35 mouse cellular contexts compared by ENCODE assay signal in the genomic region with DNA sequence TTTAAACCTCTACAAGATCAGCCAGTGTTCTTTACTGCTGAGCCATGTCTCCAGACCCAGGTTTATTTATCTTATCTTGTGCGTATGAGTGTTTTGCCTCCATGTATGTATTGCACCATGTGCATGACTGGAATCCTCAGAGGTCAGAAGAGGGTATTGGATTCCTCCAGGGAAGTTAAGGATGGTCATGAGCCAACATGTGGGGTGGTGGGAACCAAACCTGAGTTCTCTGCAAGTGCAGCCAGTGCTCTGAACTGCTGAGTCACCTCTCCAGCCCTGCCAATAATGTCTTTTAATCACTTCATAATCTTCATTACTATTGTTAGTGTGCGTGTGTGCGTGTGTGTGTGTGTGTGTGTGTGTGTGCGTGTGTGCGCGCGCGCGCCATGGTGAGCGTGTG. TPM values are rescaled to one million over a fixed set of nuclear protein-coding genes. Genes with fewer than 3 reads are reported as not detected.
DNase-seq lines count a peak whose midpoint lies in the region; ATAC-seq and TF ChIP-seq lines count a peak whose summit lies in the region.
"Had no signal": no experiment of that assay in that cellular context is flagged by ENCODE, and none has a peak within 500 bp of the region (broad histone marks: within the 10 kb centered on the region; RNA-seq: fewer than 3 reads in every experiment).

No protein-coding gene starts in this region.

- TF ChIP-seq CTCF in MEL (IDR thresholded peaks at IDR 0.05 in 2 of 3, conservative IDR thresholded peaks at IDR 0.05 in 1 of 3; ENCODE audit: control insufficient read depth in 1 of 3, insufficient read depth in 1 of 3, low read depth in 2 of 3, low read length in 3 of 3, poor library complexity in 1 of 3, severe bottlenecking in 1 of 3): no peak

- no peak for TF ChIP-seq POLR2A in MEL (IDR thresholded peaks at IDR 0.05; ENCODE audit: control insufficient read depth in 1 of 2, insufficient read depth in 1 of 2, low read depth in 1 of 2, low read length in 2 of 2, poor library complexity in 1 of 2)

- no peak for TF ChIP-seq EP300 in MEL (IDR thresholded peaks at IDR 0.05; ENCODE audit: low read depth in 1 of 2, low read length in 2 of 2)

- H3K9ac ChIP-seq in MEL (ENCODE audit: control insufficient read depth, low read depth, low read length, poor library complexity, severe bottlenecking): peak overlapping the region; percentile 0; the same call in 1 of the 2 replicates
- no peak overlapping the region for H3K9ac ChIP-seq in intestine, embryonic 15.5 days
- H3K9ac ChIP-seq: embryonic facial prominence, embryonic 13.5 days; forebrain, embryonic 13.5 days; heart, embryonic 13.5 days; midbrain, embryonic 12.5 days; neural tube, embryonic 12.5 days had no signal

- DNase-seq in 3T3-L1 (ENCODE audit: low read depth, low spot score): peak; percentile 34
- peak; percentile 31 for DNase-seq in 416B (ENCODE audit: low read depth)
- peak; percentile 72 for DNase-seq in MEL (ENCODE audit: low read depth, low spot score)
- no peak for DNase-seq in right cerebral cortex, postnatal 25 days
- no peak for DNase-seq in hindbrain, embryonic 10.5 days (ENCODE audit: low spot score)
- DNase-seq in layer of hippocampus, adult 8-10 months (ENCODE audit: low spot score in 2 of 2): no peak
- no peak for DNase-seq in urinary bladder, postnatal 25 days (ENCODE audit: low spot score)
- DNase-seq: adrenal gland, postnatal 25 days; cerebellum, adult 18-20 months; cerebellum, postnatal 10 days; gastrocnemius, postnatal 25 days; heart, adult 2 months; heart, postnatal 10 days; kidney, adult 18-20 months; kidney, postnatal 36 days; layer of hippocampus, postnatal 36 days; liver; lung, adult 18-20 months; lung, postnatal 4 days; right cerebral cortex, adult 18-20 months; right cerebral cortex, postnatal 4 days had no signal

- no peak for TF ChIP-seq RAD21 in MEL (IDR thresholded peaks at IDR 0.05; ENCODE audit: low read depth, low read length)

- H3K79me2 ChIP-seq in MEL (ENCODE audit: control insufficient read depth, insufficient read depth, low read length, poor library complexity): peaks cover 1% of the 10 kb centered on the region

- peaks cover 0 to 24% of the 10 kb centered on the region in 2 experiments; a peak in 2 of 4 replicates for H3K36me3 ChIP-seq in MEL (ENCODE audit: control insufficient read depth in 1 of 2, insufficient read depth in 2 of 2, low read length in 2 of 2)
- no peaks in the 10 kb centered on the region for H3K36me3 ChIP-seq in intestine, embryonic 15.5 days
- H3K36me3 ChIP-seq in hindbrain, embryonic 10.5 days: peaks cover 6% of the 10 kb centered on the region
- H3K36me3 ChIP-seq: midbrain, embryonic 12.5 days had no signal

- no peaks in the 10 kb centered on the region for H3K9me3 ChIP-seq in MEL (replicated peaks; ENCODE audit: insufficient read depth, low read length)
- no peaks in the 10 kb centered on the region for H3K9me3 ChIP-seq in intestine, embryonic 15.5 days
- no peaks in the 10 kb centered on the region for H3K9me3 ChIP-seq in hindbrain, embryonic 10.5 days
- H3K9me3 ChIP-seq: embryonic facial prominence, embryonic 13.5 days; forebrain, embryonic 13.5 days; heart, embryonic 13.5 days; megakaryocyte, embryonic 14.5 days; midbrain, embryonic 12.5 days; neural tube, embryonic 12.5 days had no signal

- peak overlapping the region in 1 of 2 experiments; percentile 1; a peak in 2 of 4 replicates for H3K4me3 ChIP-seq in MEL (ENCODE audit: control insufficient read depth in 1 of 2, insufficient read depth in 1 of 2, low read depth in 2 of 2, low read length in 2 of 2)
- no peak overlapping the region for H3K4me3 ChIP-seq in intestine, embryonic 15.5 days (replicated peaks)
- no peak overlapping the region for H3K4me3 ChIP-seq in hindbrain, embryonic 10.5 days
- H3K4me3 ChIP-seq: embryonic facial prominence, embryonic 13.5 days; erythroblast, embryonic 14.5 days; forebrain, embryonic 13.5 days; heart, adult 2 months; heart, embryonic 13.5 days; layer of hippocampus, adult 2 months; megakaryocyte, embryonic 14.5 days; midbrain, embryonic 12.5 days; myocyte; neural tube, embryonic 12.5 days had no signal

- no peak for ATAC-seq in intestine, embryonic 15.5 days
- ATAC-seq: forebrain, embryonic 13.5 days; hindbrain, postnatal 0 days; lung, postnatal 0 days; Patski had no signal

- H3K27ac ChIP-seq in MEL (ENCODE audit: control insufficient read depth, low read depth, low read length): peak overlapping the region; percentile 18; the same call in 1 of the 2 replicates
- H3K27ac ChIP-seq in intestine, embryonic 15.5 days: 0 out of 2 replicates have a peak overlapping the region, but pooled peaks have one; percentile 3
- H3K27ac ChIP-seq in hindbrain, embryonic 10.5 days: no peak overlapping the region
- H3K27ac ChIP-seq: embryonic facial prominence, embryonic 13.5 days; forebrain, embryonic 13.5 days; heart, adult 2 months; heart, embryonic 13.5 days; hindbrain, postnatal 0 days; layer of hippocampus, adult 2 months; midbrain, embryonic 12.5 days; neural tube, embryonic 12.5 days had no signal

- peaks cover 17 to 29% of the 10 kb centered on the region in 2 experiments for H3K4me1 ChIP-seq in MEL (ENCODE audit: control insufficient read depth in 1 of 2, insufficient read depth in 2 of 2, low read length in 2 of 2)
- no peaks in the 10 kb centered on the region; the same call in 1 of the 2 replicates for H3K4me1 ChIP-seq in intestine, embryonic 15.5 days (replicated peaks)
- H3K4me1 ChIP-seq in hindbrain, embryonic 10.5 days (replicated peaks): peaks cover 19% of the 10 kb centered on the region

- H3K4me2 ChIP-seq in intestine, embryonic 15.5 days (replicated peaks): no peak overlapping the region
- H3K4me2 ChIP-seq: embryonic facial prominence, embryonic 13.5 days; forebrain, embryonic 13.5 days; heart, embryonic 13.5 days; midbrain, embryonic 12.5 days; neural tube, embryonic 12.5 days had no signal

- 84% methylated on average over 10 of the region's 10 CpGs for WGBS in intestine, embryonic 15.5 days
- 94% methylated on average over 10 of the region's 10 CpGs for WGBS in hindbrain, embryonic 10.5 days

- no peaks in the 10 kb centered on the region for H3K27me3 ChIP-seq in MEL (ENCODE audit: control insufficient read depth in 1 of 2, insufficient read depth in 2 of 2, low read length in 2 of 2)
- no peaks in the 10 kb centered on the region for H3K27me3 ChIP-seq in intestine, embryonic 15.5 days (replicated peaks)
- no peaks in the 10 kb centered on the region for H3K27me3 ChIP-seq in hindbrain, embryonic 10.5 days (ENCODE audit: insufficient read depth, poor library complexity, severe bottlenecking)
- H3K27me3 ChIP-seq: embryonic facial prominence, embryonic 13.5 days; forebrain, embryonic 13.5 days; heart, embryonic 13.5 days; megakaryocyte, embryonic 14.5 days; midbrain, embryonic 12.5 days; neural tube, embryonic 12.5 days; Patski had no signal

TF ChIP-seq in MEL, 35 proteins besides CTCF, POLR2A, EP300 and RAD21 (continues in another document):
- TF ChIP-seq GATA1 (IDR thresholded peaks at IDR 0.05; ENCODE audit: low read depth, low read length) (peak; percentile 38), SMC3 (IDR thresholded peaks at IDR 0.05; ENCODE audit: low read depth, low read length) (no peak), ETS1 (IDR thresholded peaks at IDR 0.05; ENCODE audit: low read depth, low read length) (0 out of 2 replicates have a peak, but pooled peaks have one; percentile 39), ZMIZ1 (IDR thresholded peaks at IDR 0.05; ENCODE audit: low read depth, low read length) (no peak), ZNF384 (IDR thresholded peaks at IDR 0.05; ENCODE audit: low read depth, low read length) (no peak)

RNA-seq across cellular contexts. Expression of gene Ifi35, which starts 3.3 kb away (rescaled TPM):
- total RNA-seq in MEL (2012; rRNA removed): 37.5 and 64.4 TPM in 2 replicates
- polyA plus RNA-seq in MEL (2012; ENCODE audit: insufficient read depth in 1 of 2, insufficient read length in 2 of 2, low read depth in 1 of 2, low replicate concordance in 2 of 2, missing spikeins in 1 of 2): 100 to 1,000 TPM in 1 of 2 experiments, 10 to 100 TPM in 1; 35.5 to 146 TPM
- 23.9 and 24.5 TPM in 2 replicates for polyA plus RNA-seq in intestine, embryonic 15.5 days (2015; fragmentation: Nextera tagmentation; extraction: Ambion mirVana)
- 3.5 and 3.6 TPM in 2 replicates for polyA plus RNA-seq in hindbrain, embryonic 10.5 days (2016; fragmentation: Nextera tagmentation; extraction: Ambion mirVana)
- total RNA-seq in layer of hippocampus, adult 8-10 months (2022): 1 to 10 TPM; 2.2 to 7.6 (median 3.5) TPM

RNA-seq across cellular contexts. Expression of gene Rpl27, which starts 9.4 kb away (rescaled TPM):
- total RNA-seq in MEL (2012; rRNA removed): 2,405 and 2,621 TPM in 2 replicates
- polyA plus RNA-seq in MEL (2012; ENCODE audit: insufficient read depth in 1 of 2, insufficient read length in 2 of 2, low read depth in 1 of 2, low replicate concordance in 2 of 2, missing spikeins in 1 of 2): 100 to 1,000 TPM in 1 of 2 experiments, not detected in 1; 595 TPM
- polyA plus RNA-seq in intestine, embryonic 15.5 days (2015; fragmentation: Nextera tagmentation; extraction: Ambion mirVana): 322 and 353 TPM in 2 replicates
- 414 and 455 TPM in 2 replicates for polyA plus RNA-seq in hindbrain, embryonic 10.5 days (2016; fragmentation: Nextera tagmentation; extraction: Ambion mirVana)
- total RNA-seq in layer of hippocampus, adult 8-10 months (2022): 10 to 100 TPM; 23.9 to 46.8 (median 33.8) TPM

RNA-seq across cellular contexts. Expression of gene Rnd2, which starts 13.3 kb away (rescaled TPM):
- total RNA-seq in MEL (2012; rRNA removed): 4.2 and 6.4 TPM in 2 replicates
- polyA plus RNA-seq in MEL (2012; ENCODE audit: insufficient read depth in 1 of 2, insufficient read length in 2 of 2, low read depth in 1 of 2, low replicate concordance in 2 of 2, missing spikeins in 1 of 2): 10 to 100 TPM in 1 of 2 experiments, not detected in 1; 18.6 TPM
- polyA plus RNA-seq in intestine, embryonic 15.5 days (2015; fragmentation: Nextera tagmentation; extraction: Ambion mirVana): 23.7 and 24.5 TPM in 2 replicates
- polyA plus RNA-seq in hindbrain, embryonic 10.5 days (2016; fragmentation: Nextera tagmentation; extraction: Ambion mirVana): 97.9 and 208 TPM in 2 replicates
- 100 to 1,000 TPM; 109 to 121 (median 110) TPM for total RNA-seq in layer of hippocampus, adult 8-10 months (2022)

RNA-seq across cellular contexts. Expression of gene Vat1, which starts 14.5 kb away (rescaled TPM):
- 43.9 and 49.5 TPM in 2 replicates for total RNA-seq in MEL (2012; rRNA removed)
- 100 to 1,000 TPM in 1 of 2 experiments, not detected in 1; 125 TPM for polyA plus RNA-seq in MEL (2012; ENCODE audit: insufficient read depth in 1 of 2, insufficient read length in 2 of 2, low read depth in 1 of 2, low replicate concordance in 2 of 2, missing spikeins in 1 of 2)
- polyA plus RNA-seq in intestine, embryonic 15.5 days (2015; fragmentation: Nextera tagmentation; extraction: Ambion mirVana): 69.7 and 70.0 TPM in 2 replicates
- polyA plus RNA-seq in hindbrain, embryonic 10.5 days (2016; fragmentation: Nextera tagmentation; extraction: Ambion mirVana): 61.1 and 108 TPM in 2 replicates
- 10 to 100 TPM; 27.9 to 42.8 (median 34.9) TPM for total RNA-seq in layer of hippocampus, adult 8-10 months (2022)

RNA-seq across cellular contexts. Expression of gene Ptges3l, which starts 26.4 kb away (rescaled TPM):
- 1.4 and 1.6 TPM in 2 replicates for total RNA-seq in MEL (2012; rRNA removed)
- polyA plus RNA-seq in MEL (2012; ENCODE audit: insufficient read depth in 1 of 2, insufficient read length in 2 of 2, low read depth in 1 of 2, low replicate concordance in 2 of 2, missing spikeins in 1 of 2): 1 to 10 TPM in 1 of 2 experiments, not detected in 1; 2.3 TPM
- 11.7 TPM in 2 replicates for polyA plus RNA-seq in intestine, embryonic 15.5 days (2015; fragmentation: Nextera tagmentation; extraction: Ambion mirVana)
- polyA plus RNA-seq in hindbrain, embryonic 10.5 days (2016; fragmentation: Nextera tagmentation; extraction: Ambion mirVana): 4.0 and 4.5 TPM in 2 replicates
- total RNA-seq in layer of hippocampus, adult 8-10 months (2022): 1 to 10 TPM in 3 of 4 experiments, under 1 TPM in 1; 0.74 to 1.5 (median 1.3) TPM
- total RNA-seq: common myeloid progenitor, adult 5-6 weeks had no signal
- polyA plus RNA-seq: erythroblast, embryonic 14.5 days had no signal

Comparison
In these comparisons a context has a peak if more than half of its experiments do, and no peak if none do; other contexts are left out.
1. DNase-seq: peak in 3T3-L1 (single experiment), 416B (single experiment) and MEL (single experiment); none in right cerebral cortex, postnatal 25 days (single experiment), hindbrain, embryonic 10.5 days (single experiment), layer of hippocampus, adult 8-10 months (0 of 2) and urinary bladder, postnatal 25 days (single experiment).